ENCODE assay signal across 8 mouse cellular contexts in genomic region chr14:47354111-47354577, GRCm38 (mm10). TPM values are rescaled to one million over a fixed set of nuclear protein-coding genes. Genes with fewer than 3 reads are reported as not detected.
DNase-seq lines count a peak whose midpoint lies in the region; ATAC-seq and TF ChIP-seq lines count a peak whose summit lies in the region.

No protein-coding gene starts in this region.

- no peaks in the 10 kb centered on the region for H3K4me1 ChIP-seq in hindbrain, embryonic 10.5 days (replicated peaks)
- no peaks in the 10 kb centered on the region for H3K4me1 ChIP-seq in hindbrain, embryonic 11.5 days (replicated peaks; ENCODE audit: control insufficient read depth, insufficient read depth, low read length)
- peaks cover 0 to 6% of the 10 kb centered on the region in 2 experiments; a peak in 2 of 4 replicates for H3K4me1 ChIP-seq in MEL (ENCODE audit: control insufficient read depth in 1 of 2, insufficient read depth in 2 of 2, low read length in 2 of 2)

- H3K79me2 ChIP-seq in MEL (ENCODE audit: control insufficient read depth, insufficient read depth, low read length, poor library complexity) = no peaks in the 10 kb centered on the region

- WGBS in hindbrain, embryonic 10.5 days = 64% methylated on average over 8 of the region's 8 CpGs
- WGBS in hindbrain, embryonic 11.5 days = 64% methylated on average over 8 of the region's 8 CpGs

- H3K36me3 ChIP-seq in hindbrain, embryonic 10.5 days = no peaks in the 10 kb centered on the region
- no peaks in the 10 kb centered on the region for H3K36me3 ChIP-seq in hindbrain, embryonic 11.5 days (ENCODE audit: control insufficient read depth, insufficient read depth, low read length)
- peaks cover 0 to 4% of the 10 kb centered on the region in 2 experiments; a peak in 1 of 4 replicates for H3K36me3 ChIP-seq in MEL (ENCODE audit: control insufficient read depth in 1 of 2, insufficient read depth in 2 of 2, low read length in 2 of 2)

- no peaks in the 10 kb centered on the region for H3K9me3 ChIP-seq in hindbrain, embryonic 10.5 days
- H3K9me3 ChIP-seq in hindbrain, embryonic 11.5 days (ENCODE audit: control insufficient read depth, low read length) = no peaks in the 10 kb centered on the region
- no peaks in the 10 kb centered on the region for H3K9me3 ChIP-seq in MEL (replicated peaks; ENCODE audit: insufficient read depth, low read length)

- no peak for TF ChIP-seq POLR2A in MEL (IDR thresholded peaks at IDR 0.05; ENCODE audit: control insufficient read depth in 1 of 2, insufficient read depth in 1 of 2, low read depth in 1 of 2, low read length in 2 of 2, poor library complexity in 1 of 2)

- no peak for ATAC-seq in hindbrain, embryonic 11.5 days (ENCODE audit: low FRiP score)

- peak; percentile 31 for TF ChIP-seq RAD21 in MEL (IDR thresholded peaks at IDR 0.05; ENCODE audit: low read depth, low read length)

- no peak overlapping the region for H3K4me2 ChIP-seq in hindbrain, embryonic 11.5 days (replicated peaks; ENCODE audit: low read depth, low read length)

- H3K27ac ChIP-seq in hindbrain, embryonic 10.5 days = no peak overlapping the region
- no peak overlapping the region for H3K27ac ChIP-seq in hindbrain, embryonic 11.5 days (ENCODE audit: low read depth, low read length)
- H3K27ac ChIP-seq in MEL (ENCODE audit: control insufficient read depth, low read depth, low read length) = no peak overlapping the region

- 0 out of 4 replicates have a peak, but pooled peaks of 1 of the 2 experiments have one; percentile 13 for TF ChIP-seq EP300 in MEL (IDR thresholded peaks at IDR 0.05; ENCODE audit: low read depth in 1 of 2, low read length in 2 of 2)

- no peaks in the 10 kb centered on the region for H3K27me3 ChIP-seq in hindbrain, embryonic 10.5 days (ENCODE audit: insufficient read depth, poor library complexity, severe bottlenecking)
- H3K27me3 ChIP-seq in hindbrain, embryonic 11.5 days (ENCODE audit: control insufficient read depth, insufficient read depth, low read length) = no peaks in the 10 kb centered on the region
- no peaks in the 10 kb centered on the region for H3K27me3 ChIP-seq in MEL (ENCODE audit: control insufficient read depth in 1 of 2, insufficient read depth in 2 of 2, low read length in 2 of 2)

- H3K4me3 ChIP-seq in hindbrain, embryonic 10.5 days = no peak overlapping the region
- no peak overlapping the region for H3K4me3 ChIP-seq in hindbrain, embryonic 11.5 days (ENCODE audit: low read depth, low read length)
- H3K4me3 ChIP-seq in MEL (ENCODE audit: control insufficient read depth in 1 of 2, insufficient read depth in 1 of 2, low read depth in 2 of 2, low read length in 2 of 2) = no peak overlapping the region

- no peak overlapping the region for H3K9ac ChIP-seq in hindbrain, embryonic 11.5 days (ENCODE audit: low read depth, low read length)
- H3K9ac ChIP-seq in MEL (ENCODE audit: control insufficient read depth, low read depth, low read length, poor library complexity, severe bottlenecking) = no peak overlapping the region

- peak; percentile 12 for DNase-seq in hindbrain, embryonic 10.5 days (ENCODE audit: low spot score)
- no peak for DNase-seq in hindbrain, embryonic 11.5 days (ENCODE audit: low spot score)
- peak; percentile 67 for DNase-seq in MEL (ENCODE audit: low read depth, low spot score)
- DNase-seq in fat pad, adult 2 months (ENCODE audit: extremely low read depth, low read depth, low spot score) = peak; percentile 76
- DNase-seq in lung, postnatal 36 days = peak; percentile 80
- DNase-seq in gastrocnemius, adult 8-10 months (ENCODE audit: low spot score in 2 of 2) = no peak
- no peak for DNase-seq in right cerebral cortex, postnatal 25 days
- DNase-seq in frontal cortex, postnatal 14 days (ENCODE audit: low spot score in 2 of 2) = no peak

- peak; percentile 51 to 60 (median 53) for TF ChIP-seq CTCF in MEL (IDR thresholded peaks at IDR 0.05 in 2 of 3, conservative IDR thresholded peaks at IDR 0.05 in 1 of 3; ENCODE audit: control insufficient read depth in 1 of 3, insufficient read depth in 1 of 3, low read depth in 2 of 3, low read length in 3 of 3, poor library complexity in 1 of 3, severe bottlenecking in 1 of 3)

TF ChIP-seq in MEL, 35 proteins besides CTCF, POLR2A, EP300 and RAD21:
- TF ChIP-seq ZNF384 (IDR thresholded peaks at IDR 0.05; ENCODE audit: low read depth, low read length) (peak; percentile 58), MAX (IDR thresholded peaks at IDR 0.05; ENCODE audit: low read length) (peak; percentile 64), MAZ (IDR thresholded peaks at IDR 0.05; ENCODE audit: low read depth, low read length) (no peak), MYC (IDR thresholded peaks at IDR 0.05; ENCODE audit: low read depth, low read length) (peak; percentile 70; the same call in 1 of the 2 replicates), ZMIZ1 (IDR thresholded peaks at IDR 0.05; ENCODE audit: low read depth, low read length) (no peak), BHLHE40 (IDR thresholded peaks at IDR 0.05; ENCODE audit: borderline replicate concordance, low read depth, low read length) (0 out of 2 replicates have a peak, but pooled peaks have one; percentile 14), SMC3 (IDR thresholded peaks at IDR 0.05; ENCODE audit: low read depth, low read length) (peak; percentile 49), ZC3H11A (IDR thresholded peaks at IDR 0.05; ENCODE audit: low read depth, low read length) (0 out of 2 replicates have a peak, but pooled peaks have one; percentile 23)
TF ChIP-seq in MEL: peak in this region for 6.

RNA-seq across cellular contexts. Expression of gene Lgals3, which starts 13.4 kb away (rescaled TPM):
- 0.43 and 0.91 TPM in 2 replicates for polyA plus RNA-seq in hindbrain, embryonic 10.5 days (2016; fragmentation: Nextera tagmentation; extraction: Ambion mirVana)
- polyA plus RNA-seq in hindbrain, embryonic 11.5 days (2014; fragmentation: Nextera tagmentation; extraction: Ambion mirVana) = 0.38 and 1.1 TPM in 2 replicates
- total RNA-seq in MEL (2012; rRNA removed) = 0.12 TPM in 1 of 2 replicates, not detected in the other
- 1 to 10 TPM in 1 of 2 experiments, not detected in 1; 1.8 TPM for polyA plus RNA-seq in MEL (2012; ENCODE audit: insufficient read depth in 1 of 2, insufficient read length in 2 of 2, low read depth in 1 of 2, low replicate concordance in 2 of 2, missing spikeins in 1 of 2)
- total RNA-seq in gastrocnemius, adult 8-10 months (2022) = 1 to 10 TPM; 2.1 to 8.5 (median 4.6) TPM

RNA-seq across cellular contexts. Expression of gene Mapk1ip1l, which starts 56.1 kb away (rescaled TPM):
- 72.0 and 104 TPM in 2 replicates for polyA plus RNA-seq in hindbrain, embryonic 10.5 days (2016; fragmentation: Nextera tagmentation; extraction: Ambion mirVana)
- 86.4 and 92.6 TPM in 2 replicates for polyA plus RNA-seq in hindbrain, embryonic 11.5 days (2014; fragmentation: Nextera tagmentation; extraction: Ambion mirVana)
- total RNA-seq in MEL (2012; rRNA removed) = 33.8 and 37.8 TPM in 2 replicates
- polyA plus RNA-seq in MEL (2012; ENCODE audit: insufficient read depth in 1 of 2, insufficient read length in 2 of 2, low read depth in 1 of 2, low replicate concordance in 2 of 2, missing spikeins in 1 of 2) = 100 to 1,000 TPM in 1 of 2 experiments, 10 to 100 TPM in 1; 59.5 to 159 TPM
- 10 to 100 TPM; 19.0 to 27.0 (median 24.2) TPM for total RNA-seq in gastrocnemius, adult 8-10 months (2022)

Comparison
In these comparisons a context has a peak if more than half of its experiments do, and no peak if none do; other contexts are left out.
1. DNase-seq: peak in hindbrain, embryonic 10.5 days (single experiment), MEL (single experiment), fat pad, adult 2 months (single experiment) and lung, postnatal 36 days (single experiment); none in hindbrain, embryonic 11.5 days (single experiment), gastrocnemius, adult 8-10 months (0 of 2), right cerebral cortex, postnatal 25 days (single experiment) and frontal cortex, postnatal 14 days (0 of 2).